Mouse (Mus musculus): Measurements from ENCODE around the gene Zfp65.
"Not testable (repeated sequence)": the region's sequence is repeated elsewhere in the genome, so short reads cannot be mapped to it uniquely, and the experiment has no call there.

The Zfp65 gene

DNA sequence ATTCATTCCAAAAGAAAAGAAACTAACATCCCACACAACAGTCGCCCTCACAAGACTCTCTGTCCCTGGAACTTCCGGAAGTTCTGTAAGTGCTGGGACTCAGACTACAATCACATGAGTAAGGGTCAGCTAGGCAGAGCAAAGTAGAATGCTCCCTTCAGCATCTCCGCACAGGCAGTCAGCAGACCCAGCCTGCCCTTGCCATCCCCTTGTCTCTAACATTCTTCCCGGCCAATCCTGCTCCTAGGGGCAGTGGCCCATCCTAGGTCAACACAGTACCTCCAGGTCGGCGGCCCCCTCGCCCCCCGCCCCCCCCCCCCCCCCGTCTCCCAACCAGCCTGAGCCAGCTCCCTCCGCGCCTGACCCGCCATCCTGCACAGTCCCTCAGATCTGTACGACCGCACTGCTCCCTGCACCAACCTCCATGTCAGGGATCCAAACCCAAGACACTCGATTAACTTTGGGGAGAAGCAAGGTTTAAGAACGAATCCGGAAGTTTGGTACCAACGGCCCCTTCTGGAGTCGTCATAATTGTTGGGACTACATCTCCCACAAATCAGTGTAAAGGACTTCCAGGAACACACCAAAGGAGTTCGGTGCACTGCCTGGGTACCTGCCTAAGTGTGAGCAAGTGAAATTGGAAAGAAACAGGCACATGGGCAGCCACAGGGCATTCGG is at the start of gene Zfp65:
Gene Zfp65 (minus strand): TSS at position 533 of the 678 bp plus-strand sequence.
- peak; percentile 83 for DNase-seq

DNA sequence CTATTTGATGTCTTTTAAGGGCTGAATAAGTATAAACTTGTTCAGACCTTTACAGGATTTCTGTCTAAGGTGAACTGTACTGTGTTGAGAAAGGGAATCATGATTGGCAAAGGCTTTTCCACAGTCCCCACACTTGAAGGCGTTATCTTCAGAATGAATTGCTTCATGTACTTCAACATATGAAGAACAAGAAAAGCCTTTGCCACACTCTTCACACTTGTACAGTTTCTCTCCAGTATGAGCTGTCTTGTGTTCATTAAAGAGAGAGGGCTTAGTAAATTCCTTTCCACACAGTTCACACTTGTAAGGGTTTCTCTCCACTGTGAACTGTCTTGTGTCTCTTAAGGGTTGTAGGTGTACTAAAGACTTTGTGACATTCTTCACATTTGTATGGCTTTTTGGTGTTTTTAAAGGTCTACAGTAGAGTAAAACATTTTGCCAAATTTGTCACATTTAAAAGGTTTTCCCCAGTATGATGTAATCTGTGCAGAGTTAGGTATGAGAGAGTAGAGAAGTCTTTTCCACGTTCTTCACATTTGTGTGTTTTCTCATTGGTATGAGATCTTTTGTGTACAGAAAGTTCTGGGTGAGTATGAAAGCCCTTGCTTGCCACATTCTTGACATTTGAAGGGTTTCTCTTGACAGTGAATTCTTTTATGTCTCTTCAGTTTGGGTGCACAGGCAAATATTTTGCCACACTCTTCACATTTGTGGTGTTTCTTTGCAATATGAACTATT is 34.2 kb upstream of the Zfp65 start:
- DNase-seq, result no peak

DNA sequence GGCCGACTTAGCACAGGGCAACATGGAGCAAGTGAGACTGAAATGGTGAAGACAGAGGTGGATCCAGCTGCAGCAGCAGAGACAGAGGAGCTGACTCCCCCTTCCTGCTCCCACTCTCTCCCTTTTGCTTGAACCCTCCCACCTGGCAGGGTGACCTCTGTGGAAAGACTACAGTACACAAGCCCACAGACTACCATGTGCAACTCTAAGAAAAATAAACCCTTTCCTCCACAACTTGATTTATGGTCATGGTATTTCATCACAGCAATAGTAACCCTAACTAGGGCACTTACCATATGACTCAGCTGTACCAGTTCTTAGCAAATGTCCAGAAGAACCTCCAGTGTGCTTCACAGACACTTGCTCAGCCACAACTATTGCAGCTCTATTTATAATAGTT is 31.0 kb upstream of the Zfp65 start:
- DNase-seq, result no peak

DNA sequence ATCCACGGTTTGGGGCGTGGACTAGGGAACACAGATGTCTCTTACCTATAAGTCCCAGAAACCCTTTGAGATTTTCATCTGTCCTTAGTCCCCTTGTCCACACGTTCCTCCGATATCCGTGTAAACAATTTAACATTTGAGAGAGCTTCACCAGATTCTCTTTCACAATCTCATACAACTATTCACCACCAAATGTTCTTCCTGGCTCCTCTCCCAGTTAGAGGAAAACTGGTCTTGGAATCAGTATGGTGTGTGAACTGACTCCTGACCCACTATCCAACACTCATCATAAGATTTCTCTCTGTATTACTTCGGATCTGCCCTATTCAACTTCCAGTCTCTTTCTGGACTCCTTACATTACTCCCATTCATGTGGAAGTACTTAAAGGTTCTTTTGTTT is 26.8 kb upstream of the Zfp65 start:
- DNase-seq, result peak; percentile 18

DNA sequence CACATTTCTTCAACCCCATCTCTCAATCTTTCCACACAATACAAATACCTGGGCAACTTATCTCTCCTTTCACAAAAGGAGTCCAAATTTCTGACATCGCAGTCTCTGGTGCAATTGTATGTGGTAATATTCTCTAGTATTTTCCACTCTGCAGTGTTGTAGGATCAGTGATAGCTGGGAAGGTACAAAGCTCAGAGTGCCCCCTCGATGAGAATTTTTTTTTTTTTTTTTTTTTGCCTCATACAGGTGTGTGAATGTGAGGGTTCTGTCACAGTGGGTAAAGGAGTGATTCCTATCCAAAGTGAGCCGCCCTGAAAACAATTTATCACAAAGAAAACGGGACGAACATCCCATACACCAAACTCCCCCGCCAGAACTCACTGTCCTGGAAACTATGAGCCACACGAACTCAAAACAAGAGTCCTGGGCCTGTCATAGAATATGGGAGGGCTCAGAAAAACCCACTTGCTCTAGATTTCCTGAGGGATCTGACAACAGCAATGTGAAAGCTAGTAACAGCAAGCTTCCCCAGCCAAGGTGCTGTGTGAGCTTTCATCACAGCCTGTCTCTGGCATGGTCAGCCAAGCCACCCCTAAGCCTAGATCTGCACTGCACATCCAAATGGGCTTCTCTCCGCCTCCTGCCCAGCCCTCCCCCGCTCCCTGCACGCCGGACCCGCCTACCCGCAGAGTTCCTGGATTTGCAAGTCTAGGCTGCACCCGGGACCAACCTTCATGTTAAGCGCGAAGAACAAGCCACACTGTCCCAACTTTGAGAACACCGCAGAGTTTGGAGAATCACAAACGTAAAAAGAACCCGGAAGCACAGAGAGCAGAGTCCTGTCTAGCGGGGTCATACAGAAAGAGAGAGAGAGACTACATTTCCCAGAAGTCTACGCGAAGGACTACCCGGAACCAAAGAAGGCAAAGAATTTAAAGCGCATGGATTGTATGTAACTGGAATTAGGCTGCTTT is 25.6 kb upstream of the Zfp65 start, which contains the start of gene Zfp85:
Gene Zfp85 (minus strand): TSS at position 896 of the 974 bp plus-strand sequence.
- peak; percentile 76 for DNase-seq

DNA sequence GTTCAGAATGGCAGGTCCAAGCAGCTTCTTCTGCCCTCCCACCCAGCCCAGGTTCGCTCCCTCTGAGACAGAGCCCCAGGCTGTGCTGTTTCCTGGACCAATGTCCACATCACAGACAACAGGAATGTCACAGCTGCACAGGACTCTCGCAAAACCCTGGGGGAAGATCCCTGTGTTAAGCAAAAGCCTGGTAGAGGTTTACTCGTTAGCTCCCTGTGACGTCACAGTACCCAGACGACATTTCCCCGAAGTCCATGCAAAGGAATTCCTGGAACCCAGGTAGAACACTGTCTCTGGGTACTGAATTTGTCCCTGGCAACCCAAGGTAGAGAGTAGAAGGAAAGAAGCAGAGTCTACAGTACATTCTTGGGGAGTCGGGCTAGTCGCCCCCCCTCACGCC is 14.9 kb upstream of the Zfp65 start:
- no peak for DNase-seq

DNA sequence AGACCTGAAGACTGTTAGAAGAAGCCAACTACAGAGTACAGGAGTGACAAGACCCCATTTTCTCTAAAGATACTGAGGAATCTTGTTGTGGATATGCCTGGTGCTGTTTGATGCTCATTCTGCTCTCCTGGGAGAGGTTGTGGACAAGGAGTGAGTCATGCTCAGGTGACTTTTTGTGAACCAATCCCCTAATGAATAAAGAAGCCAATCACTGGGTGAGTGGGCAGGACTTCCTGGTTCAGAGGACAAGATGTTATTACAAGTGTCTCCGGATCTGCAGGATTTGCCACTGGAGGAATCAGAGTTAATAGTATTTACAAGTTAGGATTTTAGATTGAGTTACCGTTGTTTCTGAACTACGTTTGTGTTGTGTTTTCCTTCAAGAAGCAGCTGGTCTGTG is 14.0 kb upstream of the Zfp65 start:
- no peak for DNase-seq

DNA sequence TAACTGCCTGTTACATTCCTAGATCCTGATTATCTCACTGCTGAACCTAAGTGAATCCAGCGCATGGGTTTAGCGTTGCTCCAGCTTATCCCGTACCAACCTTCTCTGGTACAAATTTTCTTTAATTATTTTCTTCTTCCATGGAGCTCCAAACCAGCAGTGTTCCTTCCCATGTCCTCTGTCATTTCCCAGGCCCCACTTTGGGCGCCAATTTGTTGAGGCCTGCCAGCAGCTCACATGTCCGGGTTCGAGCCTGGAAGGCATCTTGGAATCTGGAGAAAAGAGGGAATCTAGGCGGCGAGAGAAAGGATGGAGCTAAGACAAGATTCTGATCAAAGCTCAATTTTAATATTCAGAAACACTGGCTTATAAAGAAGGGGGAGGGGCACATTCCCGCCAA is 5.4 kb upstream of the Zfp65 start:
- not testable (repeated sequence) for DNase-seq

DNA sequence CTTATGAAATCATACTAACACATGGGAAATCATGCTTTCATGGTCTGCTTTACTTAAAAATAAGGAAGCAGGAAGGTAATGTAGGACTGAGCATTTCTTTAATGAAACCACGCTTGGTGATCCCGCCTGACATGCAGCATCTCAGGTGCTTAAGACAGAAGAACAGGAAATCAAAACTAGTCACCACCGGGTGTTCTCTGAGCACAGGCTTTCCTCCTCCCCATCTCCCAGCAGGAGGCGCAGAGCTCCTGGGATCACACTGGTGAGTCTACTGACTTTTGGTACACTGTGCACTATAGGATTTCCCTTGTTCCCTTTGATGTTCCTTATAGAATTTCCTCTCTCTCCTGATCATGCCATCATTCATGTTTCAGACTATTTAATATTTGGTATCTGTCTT is 468 bp upstream of the Zfp65 start:
- not testable (repeated sequence) for DNase-seq

DNA sequence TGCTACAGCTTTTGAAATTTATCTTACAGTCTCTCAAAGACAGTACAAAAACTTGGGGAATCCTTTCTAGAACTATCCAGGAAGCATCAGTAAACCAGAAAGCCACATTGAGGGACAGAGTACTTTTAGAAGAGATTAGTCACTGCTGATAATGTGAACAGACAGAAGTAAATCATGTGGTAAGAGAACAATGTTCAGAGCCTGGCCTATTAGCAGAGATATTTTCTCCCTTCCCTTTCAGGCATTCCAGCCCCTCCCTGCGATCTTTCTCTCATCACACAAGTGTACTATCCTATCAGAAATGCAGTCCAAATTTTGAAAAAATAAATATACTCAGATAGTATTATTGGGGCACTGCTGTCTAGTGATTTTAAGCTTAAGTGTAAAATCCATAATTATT is 867 bp downstream of the Zfp65 start:
- peak; percentile 13 for DNase-seq

DNA sequence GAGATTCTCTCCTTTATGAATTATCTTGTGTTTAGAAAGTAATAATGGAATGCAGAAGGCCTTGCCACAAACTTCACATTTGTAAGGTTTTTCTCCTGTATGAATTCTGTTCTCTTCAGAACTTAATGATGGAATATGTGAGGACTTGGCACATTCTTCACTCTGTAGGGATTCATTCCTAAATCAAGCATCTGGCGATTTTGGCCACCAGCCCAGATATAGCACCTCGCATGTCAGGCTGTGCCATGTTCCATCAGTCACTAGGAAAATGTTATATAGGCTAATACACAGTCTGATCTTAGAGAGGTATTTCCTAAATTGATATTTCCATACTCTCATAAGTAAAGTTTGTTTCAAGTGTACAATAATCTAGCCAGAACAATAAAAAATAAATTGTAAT is 3.6 kb downstream of the Zfp65 start:
- peak; percentile 48 for DNase-seq

DNA sequence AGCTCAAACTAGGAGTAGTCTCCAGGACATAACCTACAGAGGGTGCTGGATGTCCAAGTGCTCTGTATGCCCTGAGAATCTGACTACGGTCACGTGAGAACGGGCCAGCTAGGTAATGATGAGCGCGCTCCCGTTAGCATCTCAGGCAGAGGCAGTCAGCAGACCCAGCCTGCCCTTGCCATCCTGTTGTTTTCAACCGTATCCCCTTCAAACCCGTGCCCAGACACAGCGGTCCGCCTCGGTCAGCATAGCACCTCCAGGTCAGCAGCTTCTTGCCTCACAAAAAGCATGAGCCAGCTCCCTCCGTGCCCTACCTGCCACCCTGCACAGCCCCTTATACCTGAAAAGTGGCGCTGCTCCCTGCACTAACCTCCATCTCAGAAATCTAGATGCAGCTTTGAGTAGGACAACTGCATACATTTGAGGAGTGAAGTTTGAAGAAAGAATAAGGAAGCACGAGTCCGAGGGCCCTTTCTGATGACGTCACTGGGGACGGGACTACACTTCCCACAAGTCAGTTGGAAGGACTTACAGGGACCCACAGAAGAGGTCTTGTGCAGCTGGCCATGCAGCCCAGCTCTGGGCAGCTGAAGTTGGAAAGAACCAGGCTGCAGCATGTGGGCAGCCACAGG is 5.0 kb downstream of the Zfp65 start:
- DNase-seq, result peak; percentile 92

DNA sequence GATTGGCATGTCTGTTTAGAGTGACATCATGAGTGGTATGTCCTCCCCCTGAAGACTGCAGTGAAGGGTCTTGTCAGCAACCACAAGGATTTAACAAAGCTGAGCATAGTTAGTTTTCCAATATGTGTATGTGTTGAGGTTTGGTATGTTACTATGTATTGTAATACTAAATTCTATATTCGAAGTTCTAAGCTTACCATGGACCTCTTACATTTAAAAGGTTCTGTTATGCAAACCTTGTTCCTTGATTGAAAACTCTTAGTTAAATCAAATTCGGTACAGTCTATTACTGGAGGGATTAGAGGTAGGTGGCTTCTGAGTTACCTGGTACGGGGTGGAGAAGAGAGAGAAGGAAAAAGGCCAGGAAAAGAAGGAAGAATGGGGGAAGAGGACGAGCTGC is 42.0 kb downstream of the Zfp65 start, which contains the start of gene Zfp738:
Gene Zfp738 (minus strand): TSS at position 101 of the 400 bp plus-strand sequence.
- DNase-seq, result no peak

DNA sequence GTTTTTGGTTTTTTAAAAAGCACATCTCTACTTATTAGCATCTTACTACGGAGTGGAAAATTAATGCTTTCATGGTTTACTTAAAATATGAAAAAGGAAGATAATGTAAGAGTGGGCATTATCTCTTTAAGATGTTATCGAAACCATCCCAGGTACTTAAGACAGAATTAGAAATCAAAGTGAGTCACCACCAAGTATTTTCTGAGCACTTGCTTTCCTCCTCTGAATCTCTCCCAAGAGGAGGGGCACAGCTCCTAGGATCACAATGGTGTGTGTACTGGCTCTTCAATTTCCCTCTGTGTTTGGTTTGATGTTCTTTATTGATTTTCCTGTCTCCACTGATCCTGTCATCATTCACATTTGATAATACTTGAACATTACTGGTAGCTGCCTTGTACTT is 45.1 kb downstream of the Zfp65 start:
- DNase-seq, result not testable (repeated sequence)

DNA sequence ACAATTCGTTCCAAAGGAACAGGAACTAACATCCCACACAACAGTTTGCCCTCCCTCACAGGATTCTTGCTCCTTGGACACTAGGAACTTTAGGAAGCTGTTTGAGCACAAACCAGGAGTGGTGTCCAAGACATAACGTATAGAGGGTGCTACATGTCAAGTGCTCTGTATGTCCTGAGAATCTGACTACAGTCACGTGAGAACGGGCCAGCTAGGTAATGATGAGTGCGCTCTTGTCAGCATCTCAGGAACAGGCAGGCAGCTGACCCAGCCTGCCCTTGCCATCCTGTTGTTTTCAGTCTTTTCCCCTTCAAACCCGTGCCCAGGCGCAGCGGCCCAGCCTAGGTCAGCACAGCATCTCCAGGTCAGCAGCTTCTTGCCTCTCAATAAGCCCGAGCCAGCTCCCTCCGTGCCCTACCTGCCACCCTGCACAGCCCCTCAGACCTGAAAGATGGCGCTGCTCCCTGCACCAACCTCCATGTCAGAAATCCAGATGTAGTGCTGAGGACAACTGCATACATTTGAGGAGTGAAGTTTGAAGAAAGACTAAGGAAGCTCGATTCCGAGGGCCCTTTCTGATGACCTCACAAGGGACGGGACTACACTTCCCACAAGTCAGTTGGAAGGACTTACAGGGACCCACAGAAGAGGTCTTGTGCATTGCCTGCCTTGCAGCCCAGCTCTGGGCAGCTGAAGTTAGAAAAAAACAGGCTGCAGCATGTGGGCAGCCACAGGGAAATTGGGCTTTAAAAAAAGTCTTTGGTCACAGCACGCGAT is 45.8 kb downstream of the Zfp65 start:
- DNase-seq, result peak; percentile 88

DNA sequence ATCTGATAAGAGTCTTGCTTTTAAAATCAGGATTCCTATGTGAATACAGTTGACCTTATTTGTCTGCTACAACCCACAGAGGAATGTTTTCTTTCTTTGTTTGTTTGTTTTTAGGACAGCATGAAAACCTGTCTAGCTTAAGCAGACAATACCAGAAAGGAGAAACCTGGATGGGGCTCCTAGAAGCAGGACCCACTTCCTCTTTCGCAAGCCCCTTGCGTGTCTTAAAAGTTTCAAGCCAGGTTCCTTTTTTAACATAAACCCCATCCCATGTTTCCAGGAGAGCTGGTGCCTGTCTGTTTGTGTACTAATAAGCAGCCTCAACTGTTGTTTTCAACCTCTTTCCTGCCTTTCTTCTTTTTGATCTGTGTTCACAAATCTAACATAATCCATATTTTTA is 54.1 kb downstream of the Zfp65 start:
- no peak for DNase-seq
